Mouse (Mus musculus): ENCODE measurements around the gene Pcnx3.

Pcnx3 gene

DNA sequence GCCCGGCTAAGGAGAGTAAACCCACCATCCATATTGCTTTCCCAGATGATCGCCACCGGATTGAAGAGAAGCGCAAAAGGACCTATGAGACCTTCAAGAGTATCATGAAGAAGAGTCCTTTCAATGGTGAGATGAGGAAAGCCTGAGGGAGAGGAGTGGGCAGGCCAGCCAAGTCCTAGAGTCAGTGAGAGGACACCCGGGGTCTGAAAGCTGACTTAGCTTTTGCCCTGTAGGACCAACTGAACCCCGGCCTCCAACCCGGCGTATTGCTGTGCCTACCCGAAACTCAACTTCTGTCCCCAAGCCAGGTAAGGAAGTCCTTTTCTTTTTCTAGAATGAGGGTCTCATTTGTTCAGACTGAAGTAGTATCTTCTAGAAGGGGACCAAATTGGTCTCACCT is 43.4 kb downstream of the Pcnx3 start:
- no peak for DNase-seq (ENCODE audit: extremely low spot score, low spot score)

DNA sequence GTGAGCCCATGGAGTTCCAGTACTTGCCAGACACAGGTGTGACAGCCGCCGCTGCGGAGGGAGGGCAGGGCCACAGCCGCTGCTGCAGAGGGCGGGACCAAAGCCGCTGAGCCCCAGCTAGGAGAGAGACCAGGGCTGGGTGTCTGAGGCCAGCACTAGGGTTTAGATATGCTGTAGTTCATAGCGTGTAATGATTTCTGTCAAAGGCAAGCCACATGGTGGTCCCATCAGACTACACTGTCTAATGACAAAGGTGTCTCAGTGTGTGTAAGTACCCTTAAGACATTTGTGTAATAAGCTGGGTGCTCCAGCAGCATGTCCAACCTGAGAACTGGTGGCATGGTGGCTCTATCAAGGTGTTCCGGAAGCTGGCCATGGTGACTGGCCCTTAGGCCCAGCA is 47.1 kb downstream of the Pcnx3 start:
- no peak for DNase-seq (ENCODE audit: extremely low spot score, low spot score)

DNA sequence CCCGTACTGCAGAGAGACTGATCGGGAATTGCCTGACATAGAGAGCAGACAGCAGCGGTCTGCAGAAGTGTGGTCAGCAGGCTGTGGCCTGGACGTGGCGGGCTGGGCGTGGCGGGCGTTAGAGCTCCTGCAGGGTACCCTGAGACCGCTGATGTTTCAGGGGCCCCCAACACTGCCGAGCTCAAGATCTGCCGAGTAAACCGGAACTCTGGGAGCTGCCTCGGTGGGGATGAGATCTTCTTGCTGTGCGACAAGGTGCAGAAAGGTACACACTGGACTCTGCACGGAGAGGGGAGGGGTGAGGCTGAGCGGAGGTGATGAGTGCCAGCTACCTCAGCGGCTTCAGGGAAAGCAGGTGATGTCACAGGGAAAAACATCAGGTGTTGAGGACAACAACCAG is 47.7 kb downstream of the Pcnx3 start:
- DNase-seq (ENCODE audit: extremely low spot score, low spot score) = no peak

DNA sequence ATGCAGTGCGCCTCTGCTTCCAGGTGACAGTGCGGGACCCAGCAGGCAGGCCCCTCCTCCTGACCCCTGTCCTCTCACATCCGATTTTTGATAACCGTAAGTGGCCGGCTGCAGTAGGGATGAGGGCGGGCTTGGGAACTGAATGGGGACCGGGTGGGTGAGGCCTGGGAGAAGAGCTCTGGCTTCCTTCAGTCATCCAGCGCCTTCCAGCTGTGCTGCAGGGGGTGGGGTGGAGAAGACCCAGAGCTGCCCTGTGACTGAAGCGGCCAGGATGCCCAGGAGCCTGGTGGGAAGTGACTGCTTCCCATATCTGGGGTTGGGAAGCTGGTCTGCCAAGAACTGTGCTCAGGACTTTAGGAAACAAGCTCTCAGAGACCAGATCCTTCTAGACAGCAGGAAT is 48.4 kb downstream of the Pcnx3 start:
- DNase-seq (ENCODE audit: extremely low spot score, low spot score) = no peak

DNA sequence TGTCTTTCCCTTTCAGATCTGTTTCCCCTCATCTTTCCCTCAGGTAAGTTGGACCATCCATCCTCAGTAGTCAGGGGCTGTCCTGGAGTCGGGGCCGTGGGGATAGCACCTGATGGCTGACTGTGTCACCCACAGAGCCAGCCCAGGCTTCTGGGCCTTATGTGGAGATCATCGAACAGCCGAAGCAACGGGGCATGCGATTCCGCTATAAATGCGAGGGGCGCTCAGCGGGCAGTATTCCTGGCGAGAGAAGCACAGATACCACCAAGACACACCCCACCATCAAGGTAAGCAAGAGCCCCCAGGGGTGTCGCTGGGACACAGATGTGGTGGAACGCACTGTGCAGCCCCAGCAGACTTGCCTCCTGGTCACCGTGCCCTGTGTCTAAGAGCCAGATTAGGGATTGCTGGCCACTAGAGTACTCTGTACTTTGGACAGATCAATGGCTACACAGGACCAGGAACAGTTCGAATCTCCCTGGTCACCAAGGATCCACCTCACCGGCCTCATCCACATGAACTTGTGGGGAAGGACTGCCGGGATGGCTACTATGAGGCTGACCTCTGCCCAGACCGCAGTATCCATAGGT is 50.2 kb downstream of the Pcnx3 start:
- DNase-seq (ENCODE audit: extremely low spot score, low spot score) = no peak

DNA sequence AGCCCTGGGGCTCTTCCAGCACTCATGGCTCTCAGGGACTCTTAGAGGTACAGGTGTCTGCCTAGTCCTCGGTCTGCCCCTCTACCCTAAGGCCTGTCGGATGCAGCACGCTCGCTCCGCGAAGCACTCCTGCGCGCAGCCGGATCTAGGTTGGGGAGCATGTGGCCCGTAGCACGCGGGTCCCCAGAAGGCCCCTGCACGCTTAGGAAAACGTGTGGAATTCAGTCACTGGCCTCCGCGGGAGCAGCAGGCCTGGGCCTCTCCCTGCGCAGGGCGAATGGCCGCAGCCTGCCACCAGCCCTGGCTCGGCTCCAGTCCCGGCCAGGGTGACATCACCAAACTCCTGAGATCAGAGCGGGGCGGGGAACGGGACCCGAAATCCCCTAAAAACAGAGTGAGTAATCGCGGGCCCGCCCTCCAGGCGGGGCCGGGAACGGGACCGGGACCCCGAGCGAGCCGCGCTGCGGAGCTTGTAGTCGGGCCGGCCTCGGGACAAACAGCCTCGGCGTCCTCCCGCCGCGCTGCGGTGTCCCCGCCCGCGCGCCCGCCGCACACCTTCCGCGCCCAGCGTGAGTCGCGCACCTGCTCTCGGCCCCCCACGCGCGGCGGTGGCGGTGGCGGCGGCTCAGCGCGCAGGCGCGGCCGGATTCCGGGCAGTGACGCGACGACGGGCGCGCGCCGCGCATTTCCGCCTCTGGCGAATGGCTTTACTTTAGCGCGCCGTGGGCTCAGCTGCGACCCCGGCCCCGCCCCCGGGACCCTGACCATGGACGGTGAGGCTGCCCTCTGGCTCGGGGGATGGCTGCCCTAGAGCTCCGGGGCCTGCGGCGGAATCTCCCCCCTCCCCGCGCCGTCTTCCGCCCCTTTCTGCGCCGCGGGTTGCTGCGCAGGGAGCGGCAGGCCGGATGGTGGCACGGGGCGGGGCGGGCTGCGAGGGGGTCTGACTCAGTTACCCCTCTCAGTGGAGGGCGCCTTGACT is 51.4 kb downstream of the Pcnx3 start, which contains the start of gene Rela:
Gene Rela, plus strand, starts transcription at position 415 of the 979 bp plus-strand sequence.
- DNase-seq (ENCODE audit: extremely low spot score, low spot score) = peak; percentile 88

DNA sequence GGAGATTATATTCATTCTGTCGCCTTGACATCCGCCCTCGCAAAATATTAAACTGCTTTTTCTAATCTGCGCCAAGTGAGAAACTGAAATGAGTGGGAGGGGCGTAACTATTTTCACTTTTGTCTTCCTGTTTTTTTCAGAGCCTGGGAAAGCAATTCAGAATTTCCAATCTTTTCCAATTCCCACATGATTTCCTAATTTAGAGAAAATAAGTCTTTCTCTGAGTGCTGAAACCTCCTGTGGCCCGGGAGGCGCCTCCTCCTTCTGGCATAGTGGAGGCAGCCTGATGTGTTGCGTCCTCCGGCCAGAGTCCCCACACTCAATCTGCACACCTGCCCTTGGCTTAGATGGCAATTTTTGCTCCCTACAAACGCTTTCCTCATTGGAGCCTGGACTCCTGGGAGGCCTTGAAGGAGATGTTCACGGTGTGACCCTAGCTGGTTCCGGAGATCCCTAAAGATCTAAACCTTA is 52.1 kb downstream of the Pcnx3 start:
- peak; percentile 29 for DNase-seq (ENCODE audit: extremely low spot score, low spot score)

DNA sequence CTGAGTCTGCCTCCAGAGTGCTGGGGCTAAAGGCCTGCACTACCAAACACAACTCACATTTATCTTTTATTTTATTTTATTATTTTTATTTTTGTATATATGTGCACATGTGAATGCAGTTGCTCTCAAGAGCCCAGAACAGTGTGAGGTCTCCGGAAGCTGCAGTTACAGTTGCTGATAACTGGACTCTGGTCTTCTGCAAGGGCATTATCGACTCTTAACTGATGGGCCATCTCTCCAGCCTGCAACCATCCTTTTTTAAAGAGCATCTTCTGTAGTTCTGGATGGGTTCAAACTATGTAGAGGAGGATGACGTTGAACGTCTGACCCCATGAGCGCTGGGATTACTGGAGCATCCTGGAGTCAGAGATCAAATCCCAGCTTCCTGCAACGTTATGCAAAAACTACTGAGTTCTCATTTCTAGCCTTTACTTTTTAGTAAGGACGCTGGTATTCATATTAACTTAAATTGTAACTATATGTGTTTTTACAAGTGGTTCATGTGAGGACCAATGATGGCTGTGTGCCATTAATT is 52.6 kb downstream of the Pcnx3 start:
- DNase-seq (ENCODE audit: extremely low spot score, low spot score) = no peak

DNA sequence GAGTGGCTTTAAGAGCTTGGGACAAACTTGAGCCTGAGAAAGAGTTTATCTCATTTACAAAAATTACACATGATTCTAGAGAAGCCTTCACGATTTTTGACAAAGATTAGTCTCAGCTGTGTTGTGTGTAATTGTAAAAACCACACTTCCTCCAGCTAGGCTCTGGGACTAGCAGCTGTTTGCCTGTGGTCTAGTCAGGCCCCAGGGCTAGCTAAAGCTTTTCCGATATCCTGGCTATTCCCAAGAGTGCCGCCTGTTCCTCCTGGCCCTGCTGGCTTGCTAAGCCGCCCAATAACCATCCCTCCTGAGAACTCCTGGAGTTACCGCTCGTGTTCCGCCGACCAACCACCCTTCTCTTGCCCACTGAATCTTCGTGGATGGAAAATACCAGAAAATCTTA is 56.6 kb downstream of the Pcnx3 start:
- DNase-seq (ENCODE audit: extremely low spot score, low spot score) = no peak

DNA sequence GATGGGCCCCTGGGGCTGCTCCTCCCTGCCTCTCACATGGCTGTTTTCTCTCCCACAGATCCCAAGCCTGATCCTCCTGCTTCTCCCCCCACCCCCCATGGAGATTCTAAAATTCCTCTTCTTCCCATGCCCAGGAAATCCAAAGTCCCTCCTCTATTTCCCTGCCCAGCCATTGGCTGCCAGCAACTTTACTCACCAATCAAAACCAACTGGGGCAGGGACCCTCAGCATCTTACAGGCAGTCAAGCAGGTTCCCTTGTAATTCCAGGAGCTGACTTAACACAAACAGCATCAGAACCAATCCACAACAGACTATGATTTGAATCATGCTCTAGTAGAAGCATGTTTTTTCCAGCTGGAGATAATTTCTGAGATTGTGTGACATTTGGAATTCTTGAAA is 58.8 kb downstream of the Pcnx3 start:
- DNase-seq (ENCODE audit: extremely low spot score, low spot score) = no peak

DNA sequence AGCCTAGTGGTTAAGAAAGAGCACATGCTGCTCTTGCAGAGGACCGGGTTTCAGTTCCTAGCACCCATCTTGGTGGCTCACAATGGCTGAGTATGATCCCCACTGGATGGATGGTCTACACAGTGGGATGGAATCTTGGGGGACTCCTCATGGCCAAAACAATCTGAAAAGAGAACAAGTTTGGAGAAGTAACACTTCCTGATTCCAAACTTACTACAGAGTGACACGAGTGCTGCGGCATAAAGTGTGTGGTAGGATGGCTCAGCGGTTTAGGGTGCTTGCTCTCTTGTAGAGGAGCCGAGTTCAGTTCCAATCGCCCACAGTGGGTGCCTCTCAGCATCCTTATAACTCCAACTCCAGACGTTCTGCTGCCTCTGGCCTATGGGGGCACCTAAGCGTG is 63.4 kb downstream of the Pcnx3 start:
- no peak for DNase-seq (ENCODE audit: extremely low spot score, low spot score)

DNA sequence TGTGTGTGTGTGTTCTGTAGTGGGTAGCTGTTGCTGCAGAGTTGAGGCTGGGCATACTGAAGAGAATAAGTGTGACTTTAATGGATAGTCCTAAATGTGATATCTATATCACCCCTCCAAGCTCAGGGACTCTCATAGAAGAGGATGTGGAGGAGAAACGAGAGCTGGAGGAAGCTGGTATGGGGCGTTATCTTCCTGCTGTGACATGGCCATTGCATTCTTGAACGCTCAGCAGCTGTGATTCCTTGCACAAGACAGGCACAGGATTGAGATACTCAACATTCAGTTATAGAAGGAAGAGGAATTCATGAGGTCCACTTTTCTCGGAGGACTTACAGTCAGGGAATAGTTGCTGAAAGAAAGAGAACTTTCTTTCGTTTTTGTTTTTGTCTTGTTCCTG is 66.8 kb downstream of the Pcnx3 start:
- DNase-seq (ENCODE audit: extremely low spot score, low spot score) = no peak

DNA sequence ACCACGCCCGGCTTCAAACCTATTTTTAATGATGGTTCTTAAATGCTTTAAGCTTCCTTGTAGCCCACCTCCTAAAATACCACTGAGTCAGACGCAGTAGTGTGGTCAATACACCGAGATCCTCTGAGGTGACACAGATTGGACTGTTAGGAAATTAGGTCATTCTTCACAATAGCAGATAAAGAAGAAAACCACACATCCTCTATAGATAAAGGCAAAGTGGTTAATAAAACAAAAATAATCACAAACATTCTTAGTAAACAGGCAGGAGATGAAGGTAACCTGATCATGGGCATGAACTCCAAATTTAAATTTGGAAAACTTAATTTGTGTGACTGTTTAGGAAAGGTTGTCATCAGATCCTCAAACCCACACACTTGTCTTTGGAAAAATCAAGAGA is 68.7 kb downstream of the Pcnx3 start:
- DNase-seq (ENCODE audit: extremely low spot score, low spot score) = no peak

DNA sequence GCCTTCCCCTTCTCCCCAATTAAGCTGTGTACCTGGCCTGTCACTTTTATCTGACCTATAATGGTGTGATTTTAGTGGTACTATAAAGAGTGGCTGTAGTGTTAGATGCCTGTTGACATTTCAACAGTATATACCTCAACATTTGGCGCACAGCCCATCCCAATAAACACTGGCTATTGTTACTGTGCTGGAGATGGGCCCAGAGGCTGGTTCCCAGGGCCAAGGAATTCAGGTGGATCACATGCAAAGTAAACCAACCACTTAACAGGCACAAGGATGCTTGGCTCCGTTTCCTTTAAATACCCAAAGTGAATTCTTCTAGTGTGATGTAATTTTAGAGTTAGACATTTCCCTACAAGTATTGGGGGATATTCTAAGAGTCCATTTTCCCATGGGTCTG is 73.8 kb downstream of the Pcnx3 start:
- DNase-seq (ENCODE audit: extremely low spot score, low spot score) = no peak
